Mouse (Mus musculus) hindbrain, embryonic 14.5 days (tissue): Measurements from ENCODE around the gene Rnf4. TPM values are rescaled to one million over a fixed set of nuclear protein-coding genes. Genes with fewer than 3 reads are reported as not detected.

Experiments used
- ATAC-seq: fragments of 200-750 bp; cut with Nextera tagmentation; 2 replicates; pipeline ENCODE4 v1.8.0; 2017; ENCODE audit warnings: moderate number of reproducible peaks, mild to moderate bottlenecking, moderate TSS enrichment, moderate library complexity; ENCODE audit not compliant: low FRiP score
- DNase-seq: peaks from one replicate; pipeline ENCODE4 v3.0.0-alpha.2; 2015; ENCODE audit warnings: low spot score
- H3K27ac ChIP-seq: fragments of 300-500 bp; sonication (generic); 2 replicates; pipeline ENCODE4 v1.5.1; 2014; ENCODE audit warnings: mild to moderate bottlenecking, moderate library complexity
- H3K27me3 ChIP-seq: fragments of 300-500 bp; sonication (generic); 2 replicates; pipeline ENCODE4 v1.6.1; 2014; ENCODE audit warnings: mild to moderate bottlenecking, low read length, mixed read lengths; ENCODE audit not compliant: control insufficient read depth, insufficient read depth
- H3K36me3 ChIP-seq: fragments of 300-500 bp; sonication (generic); replicated peaks from 2 replicates; pipeline ENCODE4 v1.6.1; 2014; ENCODE audit not compliant: control insufficient read depth, insufficient read depth
- H3K4me1 ChIP-seq: fragments of 300-500 bp; sonication (generic); replicated peaks from 2 replicates; pipeline ENCODE4 v1.6.1; 2014; ENCODE audit warnings: antibody characterized with exemption, low read length, mixed read lengths; ENCODE audit not compliant: control insufficient read depth, insufficient read depth
- H3K4me2 ChIP-seq: fragments of 300-500 bp; sonication (generic); replicated peaks from 2 replicates; pipeline ENCODE4 v1.6.1; 2014; ENCODE audit warnings: mild to moderate bottlenecking, moderate library complexity
- H3K4me3 ChIP-seq: fragments of 300-500 bp; sonication (generic); replicated peaks from 2 replicates; pipeline ENCODE4 v1.5.1; 2014; ENCODE audit warnings: mild to moderate bottlenecking, low read length
- H3K9ac ChIP-seq: fragments of 300-500 bp; sonication (generic); 2 replicates; pipeline ENCODE4 v1.6.1; 2014
- H3K9me3 ChIP-seq: fragments of 300-500 bp; sonication (generic); 2 replicates; pipeline ENCODE4 v1.6.1; 2016; ENCODE audit warnings: low read length; ENCODE audit not compliant: control insufficient read depth
- WGBS: fragments of 180-500 bp; shearing (Covaris S2); extraction: QIAGEN DNeasy Blood & Tissue Kit; methylation state at CpG from one replicate; pipeline ENCODE4 v1.1.7; 2014; 5-methylcytosine and 5-hydroxymethylcytosine counted together
- polyA plus RNA-seq: library from polyadenylated mRNA; unstranded; fragments of >200 nt; fragmentation: Nextera tagmentation; extraction: Ambion mirVana; gene quantifications from 2 replicates; pipeline ENCODE4 v1.2.1, GENCODE M21; 2014

Rnf4 gene
- polyA plus RNA-seq, 1 experiment from 2014 or later: 139 TPM

DNA sequence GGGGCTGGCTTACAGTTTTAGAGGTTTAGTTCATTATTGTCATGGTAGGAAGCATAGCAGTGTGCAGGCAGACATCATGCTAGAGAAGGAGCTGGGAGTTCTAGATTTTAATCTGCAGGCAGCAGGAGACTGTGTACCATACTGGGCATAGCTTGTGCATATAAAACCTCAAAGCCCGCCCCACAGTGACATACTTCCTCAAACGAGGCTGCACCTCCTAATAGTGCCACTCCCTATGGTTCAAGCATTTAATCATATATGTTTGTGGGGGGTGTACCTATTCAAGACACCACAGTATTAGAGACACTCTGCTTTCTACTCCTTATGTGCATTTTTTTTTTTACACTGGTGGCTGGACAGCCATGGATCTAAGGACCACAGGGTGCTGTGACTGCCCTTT lies 6.0 kb upstream of the Rnf4 start:
- ATAC-seq: no peak
- no peak overlapping the region for H3K4me2 ChIP-seq
- peaks cover 13% of the 10 kb centered on the region for H3K4me1 ChIP-seq
- H3K27ac ChIP-seq: no peak overlapping the region
- H3K36me3 ChIP-seq: no peaks in the 10 kb centered on the region
- no peaks in the 10 kb centered on the region for H3K27me3 ChIP-seq
- 87% methylated on average over 2 of the region's 2 CpGs for WGBS
- DNase-seq: no peak
- no peak overlapping the region for H3K9ac ChIP-seq
- H3K4me3 ChIP-seq: no peak overlapping the region
- H3K9me3 ChIP-seq: no peaks in the 10 kb centered on the region

- Histone ChIP-seq H3K4me3 (no peak overlapping the region), H3K36me3 (no peaks in the 10 kb centered on the region), H3K27ac (no peak overlapping the region), H3K9me3 (no peaks in the 10 kb centered on the region), H3K4me1 (peaks cover 18% of the 10 kb centered on the region), H3K4me2 (no peak overlapping the region), H3K9ac (no peak overlapping the region), H3K27me3 (no peaks in the 10 kb centered on the region)
- DNase-seq (no peak), ATAC-seq (no peak)
- 95% methylated on average over 1 of the region's 1 CpGs for WGBS
Measured at GRCm38 (mm10) chr5:34334081-34334480, 2.0 kb upstream of the Rnf4 start.

DNA sequence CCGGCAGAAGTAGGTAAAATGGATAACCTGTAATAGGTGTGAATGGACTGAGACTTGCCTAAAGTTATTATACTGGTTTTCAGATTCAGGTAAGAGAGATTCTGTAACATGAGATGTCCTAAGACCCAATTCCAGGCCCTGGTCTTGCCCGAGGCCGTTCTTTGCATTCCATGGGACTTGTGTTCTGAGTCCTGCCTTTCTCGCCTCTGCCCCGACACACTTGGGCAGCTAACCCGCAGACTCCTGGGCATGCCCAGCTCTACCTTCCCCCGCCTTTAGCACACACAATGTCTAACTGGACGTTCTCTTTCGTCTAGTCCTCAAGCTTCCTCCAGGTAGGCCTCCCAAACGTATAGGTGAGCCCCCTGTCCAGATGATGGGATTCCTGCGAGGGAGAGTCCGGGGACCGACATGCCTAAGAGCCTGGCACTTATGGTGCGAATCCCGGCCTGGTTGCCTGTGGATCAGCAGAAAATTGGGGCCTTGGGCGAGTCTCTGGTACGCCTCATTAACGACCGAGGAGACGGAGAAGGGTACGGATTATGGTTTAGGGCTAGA lies 471 bp upstream of the Rnf4 start:
- peak; percentile 22; the same call in 1 of the 2 replicates for ATAC-seq
- peak; percentile 53 for DNase-seq

GRCm38 (mm10) chr5:34336775-34337450 lies 824 bp downstream of the Rnf4 start:
- peak overlapping the region; percentile 91 for H3K4me2 ChIP-seq
- H3K9me3 ChIP-seq: no peaks in the 10 kb centered on the region
- peak overlapping the region; percentile 99 for H3K9ac ChIP-seq
- H3K36me3 ChIP-seq: no peaks in the 10 kb centered on the region
- H3K4me3 ChIP-seq: peak overlapping the region; percentile 99
- no peaks in the 10 kb centered on the region for H3K27me3 ChIP-seq
- ATAC-seq (no peak), DNase-seq (peak; percentile 52)
- H3K4me1 ChIP-seq: peaks cover 18% of the 10 kb centered on the region
- peak overlapping the region; percentile 89 for H3K27ac ChIP-seq
- 1% methylated on average over 42 of the region's 42 CpGs for WGBS

More for the DNA sequence above, 471 bp upstream of the Rnf4 start:
- Histone ChIP-seq H3K9ac (peak overlapping the region; percentile 99), H3K36me3 (no peaks in the 10 kb centered on the region), H3K4me2 (peak overlapping the region; percentile 99), H3K4me3 (peak overlapping the region; percentile 99), H3K4me1 (peaks cover 18% of the 10 kb centered on the region), H3K9me3 (no peaks in the 10 kb centered on the region), H3K27ac (peak overlapping the region; percentile 95), H3K27me3 (no peaks in the 10 kb centered on the region)
- 3% methylated on average over 21 of the region's 21 CpGs for WGBS

GRCm38 (mm10) chr5:34340246-34340645 lies 4.2 kb downstream of the Rnf4 start:
- 96% methylated on average over 6 of the region's 6 CpGs for WGBS
- Histone ChIP-seq H3K27me3 (no peaks in the 10 kb centered on the region), H3K4me2 (no peak overlapping the region), H3K9ac (no peak overlapping the region), H3K4me3 (no peak overlapping the region), H3K36me3 (peaks cover 25% of the 10 kb centered on the region), H3K4me1 (peaks cover 16% of the 10 kb centered on the region), H3K9me3 (no peaks in the 10 kb centered on the region), H3K27ac (no peak overlapping the region)
- ATAC-seq (no peak), DNase-seq (no peak)

GRCm38 (mm10) chr5:34352084-34352631 lies 16.1 kb downstream of the Rnf4 start:
- Histone ChIP-seq H3K9ac (no peak overlapping the region), H3K4me3 (no peak overlapping the region), H3K27me3 (no peaks in the 10 kb centered on the region), H3K27ac (no peak overlapping the region), H3K4me1 (no peaks in the 10 kb centered on the region), H3K36me3 (peaks cover 86% of the 10 kb centered on the region), H3K9me3 (no peaks in the 10 kb centered on the region), H3K4me2 (no peak overlapping the region)
- 96% methylated on average over 3 of the region's 3 CpGs for WGBS
- ATAC-seq: no peak
- no peak for DNase-seq

GRCm38 (mm10) chr5:34360261-34360660 lies 24.2 kb downstream of the Rnf4 start:
- H3K27ac ChIP-seq: no peak overlapping the region

DNA sequence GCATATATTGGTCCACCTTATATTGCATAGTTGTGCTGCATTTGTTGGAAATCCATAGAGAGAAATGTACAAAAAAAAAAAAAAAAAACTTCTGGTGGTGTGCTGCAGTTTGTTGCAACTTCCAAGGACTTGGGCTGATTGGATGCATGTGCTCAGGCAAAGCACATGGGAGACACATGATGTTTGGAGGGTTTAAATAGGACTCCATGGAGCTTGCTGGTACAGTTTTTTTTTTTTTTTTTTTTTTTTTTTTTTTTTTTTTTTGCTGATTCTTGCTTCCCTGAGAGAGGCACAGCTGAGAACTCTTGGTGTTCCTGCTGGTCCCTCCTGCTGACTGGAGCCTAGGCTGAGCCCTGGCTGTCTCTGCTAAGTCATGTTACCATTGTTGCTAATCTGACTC lies 27.0 kb downstream of the Rnf4 start:
- no peak overlapping the region for H3K9ac ChIP-seq
- ATAC-seq: no peak
- H3K27ac ChIP-seq: no peak overlapping the region

More at GRCm38 (mm10) chr5:34360261-34360660, 24.2 kb downstream of the Rnf4 start:
- peaks cover 35% of the 10 kb centered on the region for H3K36me3 ChIP-seq
- no peak overlapping the region for H3K9ac ChIP-seq
- ATAC-seq: no peak
- WGBS: 91% methylated on average over 3 of the region's 3 CpGs
- no peaks in the 10 kb centered on the region for H3K4me1 ChIP-seq
- no peak overlapping the region for H3K4me3 ChIP-seq
- no peak for DNase-seq
- no peaks in the 10 kb centered on the region for H3K9me3 ChIP-seq
- no peak overlapping the region for H3K4me2 ChIP-seq
- H3K27me3 ChIP-seq: no peaks in the 10 kb centered on the region

GRCm38 (mm10) chr5:34368551-34369290 lies 32.6 kb downstream of the Rnf4 start:
- H3K9ac ChIP-seq: peak overlapping the region; percentile 60
- DNase-seq (no peak), ATAC-seq (no peak)
- WGBS: 77% methylated on average over 7 of the region's 7 CpGs
- H3K4me3 ChIP-seq: peak overlapping the region; percentile 93
- H3K36me3 ChIP-seq: no peaks in the 10 kb centered on the region; the same call in 1 of the 2 replicates
- no peaks in the 10 kb centered on the region for H3K27me3 ChIP-seq
- H3K9me3 ChIP-seq: no peaks in the 10 kb centered on the region
- peaks cover 23% of the 10 kb centered on the region for H3K4me1 ChIP-seq
- H3K27ac ChIP-seq: peak overlapping the region; percentile 86
- H3K4me2 ChIP-seq: peak overlapping the region; percentile 53

More for the DNA sequence above, 27.0 kb downstream of the Rnf4 start:
- no peak for DNase-seq
- Histone ChIP-seq H3K4me3 (no peak overlapping the region), H3K9me3 (no peaks in the 10 kb centered on the region), H3K36me3 (peaks cover 25% of the 10 kb centered on the region), H3K27me3 (no peaks in the 10 kb centered on the region), H3K4me2 (no peak overlapping the region), H3K4me1 (no peaks in the 10 kb centered on the region)
